Mouse (Mus musculus): Measurements from ENCODE around the gene Oprm1. TPM values are rescaled to one million over a fixed set of nuclear protein-coding genes. Genes with fewer than 3 reads are reported as not detected.
A peak's percentile ranks its signal among the peaks of the same experiment; 100 is the strongest.
"Not testable (repeated sequence)": the region's sequence is repeated elsewhere in the genome, so short reads cannot be mapped to it uniquely, and the experiment has no call there.

Gene Oprm1
- 0.67 TPM in 1 of 2 replicates, not detected in the other for total RNA-seq (2021)
- long read RNA-seq = 0 reads

DNA sequence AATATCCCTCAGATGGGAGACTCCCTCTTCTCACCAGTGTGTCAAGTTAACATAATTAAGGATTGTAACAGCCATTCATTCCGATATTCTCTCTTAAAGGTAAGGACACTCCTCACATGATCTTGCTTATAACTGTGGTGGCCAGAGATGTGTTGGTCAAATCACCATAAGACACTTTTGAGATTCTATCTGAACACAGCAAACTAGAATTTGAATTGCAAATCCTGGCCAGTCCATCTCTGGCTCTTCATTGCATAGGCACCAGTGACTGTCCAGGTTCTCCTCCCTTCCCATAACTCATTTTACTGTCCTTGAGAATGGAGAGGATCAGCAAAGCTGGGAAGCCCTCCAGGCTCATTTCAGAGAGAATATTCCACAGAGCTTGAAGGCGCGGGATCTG lies at the start of gene Oprm1:
Oprm1 (plus strand) TSS at position 301 of the 400 bp plus-strand sequence.
- no peak for DNase-seq

DNA sequence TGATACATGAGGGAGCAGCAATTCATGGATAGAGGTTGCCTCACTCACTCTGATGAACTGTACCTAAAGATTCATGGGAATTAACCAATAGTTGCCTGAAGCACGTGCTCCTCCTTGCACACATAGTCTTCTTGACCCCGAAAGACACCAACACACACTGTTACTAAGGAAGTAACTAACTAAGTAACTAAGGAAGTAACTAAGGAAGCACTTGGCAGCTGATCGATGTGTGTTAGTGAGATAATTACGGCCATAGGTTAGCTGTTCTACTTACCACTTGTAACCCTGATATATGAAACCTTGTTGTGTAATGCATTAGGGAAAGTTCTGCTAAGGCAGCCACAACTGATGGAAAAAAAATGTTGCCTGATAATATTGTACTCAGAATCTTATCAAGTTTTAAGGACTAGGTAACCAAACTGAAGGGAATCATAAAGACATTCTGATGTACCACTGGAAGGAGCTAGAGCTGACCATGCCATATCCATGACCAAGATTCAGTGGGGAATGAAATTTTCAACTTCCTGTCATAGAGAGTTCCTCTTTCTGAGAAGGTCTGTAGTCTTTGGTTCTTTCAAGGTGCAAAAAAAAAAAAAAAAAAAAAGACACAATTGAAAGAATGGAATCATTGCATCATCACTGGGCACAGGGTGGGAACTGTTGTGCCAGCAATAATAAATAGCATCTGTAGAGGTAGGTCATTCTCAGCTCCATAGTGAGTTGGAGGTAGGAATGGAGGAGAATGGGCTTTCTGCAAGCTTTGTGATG lies 40.9 kb upstream of the Oprm1 start:
- DNase-seq = no peak

- no peak for DNase-seq
These were observed 34.5 kb upstream of the Oprm1 start for GRCm38 (mm10) chr10:6723765-6724164.

DNA sequence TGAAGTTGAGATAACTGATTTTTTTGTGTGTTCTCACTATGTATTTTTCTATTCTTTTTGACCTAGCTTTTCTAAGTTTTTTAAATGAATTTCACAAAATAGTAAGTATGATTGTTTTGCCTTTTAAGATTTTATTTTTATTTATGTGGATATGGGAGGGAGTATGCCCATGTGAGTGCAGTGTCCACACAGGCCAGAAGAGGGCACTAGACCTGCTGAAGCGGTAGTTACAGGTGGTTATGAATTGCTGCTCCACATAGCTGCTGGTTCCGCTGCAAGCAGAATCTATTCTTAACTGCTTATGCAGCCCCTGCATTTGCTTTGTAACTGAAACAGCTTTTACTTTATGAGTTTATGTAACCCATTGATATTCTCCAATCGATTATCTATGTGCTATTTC lies 29.8 kb upstream of the Oprm1 start:
- no peak for DNase-seq

GRCm38 (mm10) chr10:6753375-6753774 lies 4.9 kb upstream of the Oprm1 start:
- DNase-seq = no peak

DNA sequence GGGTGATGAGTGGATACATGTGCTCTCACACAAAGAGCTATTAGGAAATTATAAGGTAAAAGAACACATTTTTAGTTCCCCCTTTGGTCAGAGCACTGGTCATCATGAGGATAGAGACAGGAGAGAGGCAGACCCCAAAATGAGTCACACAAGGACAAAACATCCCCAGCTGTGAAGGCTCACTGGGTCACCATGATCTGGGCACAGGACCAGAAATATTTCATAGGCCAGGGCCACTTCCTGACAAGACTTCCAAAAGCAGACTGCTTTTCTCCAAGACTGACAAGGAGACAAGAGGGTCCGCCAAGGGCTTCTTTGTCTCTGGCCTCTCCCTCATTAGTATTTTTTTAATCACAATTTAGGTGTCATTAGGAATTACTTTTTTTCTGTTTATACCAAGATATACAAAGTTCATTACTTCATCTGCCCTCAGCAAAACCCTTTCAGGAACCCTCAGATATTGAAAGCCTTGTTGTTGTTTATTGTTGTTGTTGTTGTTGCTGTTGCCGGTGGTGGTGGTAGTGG lies 3.0 kb downstream of the Oprm1 start, which contains the start of gene Gm10945:
Gm10945 (minus strand) TSS at position 475 of the 525 bp plus-strand sequence.
- DNase-seq = peak; percentile 18

DNA sequence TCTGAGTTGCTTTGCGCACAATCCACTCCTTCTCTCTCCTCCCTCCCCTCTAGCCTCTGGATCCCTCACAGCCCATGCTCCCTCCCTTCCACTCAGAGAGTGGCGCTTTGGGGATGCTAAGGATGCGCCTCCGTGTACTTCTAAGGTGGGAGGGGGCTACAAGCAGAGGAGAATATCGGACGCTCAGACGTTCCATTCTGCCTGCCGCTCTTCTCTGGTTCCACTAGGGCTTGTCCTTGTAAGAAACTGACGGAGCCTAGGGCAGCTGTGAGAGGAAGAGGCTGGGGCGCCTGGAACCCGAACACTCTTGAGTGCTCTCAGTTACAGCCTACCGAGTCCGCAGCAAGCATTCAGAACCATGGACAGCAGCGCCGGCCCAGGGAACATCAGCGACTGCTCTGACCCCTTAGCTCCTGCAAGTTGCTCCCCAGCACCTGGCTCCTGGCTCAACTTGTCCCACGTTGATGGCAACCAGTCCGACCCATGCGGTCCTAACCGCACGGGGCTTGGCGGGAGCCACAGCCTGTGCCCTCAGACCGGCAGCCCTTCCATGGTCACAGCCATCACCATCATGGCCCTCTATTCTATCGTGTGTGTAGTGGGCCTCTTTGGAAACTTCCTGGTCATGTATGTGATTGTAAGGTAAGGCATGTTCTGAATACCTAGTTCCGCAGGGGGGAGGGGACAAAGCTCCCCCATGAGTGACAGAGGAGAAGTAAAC lies 30.4 kb downstream of the Oprm1 start:
- peak; percentile 48 for DNase-seq

DNA sequence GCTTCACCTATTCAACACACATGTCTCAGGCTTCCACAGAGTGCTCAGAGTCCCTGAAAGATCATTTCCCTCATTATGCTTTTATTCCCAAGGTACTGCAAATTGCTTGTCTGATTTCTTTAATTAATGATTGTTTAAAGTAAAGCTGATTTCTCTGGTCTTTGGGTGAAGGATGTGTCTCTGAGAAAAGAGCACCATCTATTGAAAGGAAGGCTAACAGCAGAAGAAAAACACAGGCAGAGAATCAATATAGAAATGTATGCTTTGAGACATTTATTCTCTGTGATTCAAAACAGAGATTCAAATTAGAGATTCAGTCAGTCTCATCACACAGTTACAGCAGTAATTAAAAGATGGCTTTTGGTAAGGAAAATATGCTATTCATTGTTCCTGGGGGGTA lies 31.9 kb downstream of the Oprm1 start:
- no peak for DNase-seq

DNA sequence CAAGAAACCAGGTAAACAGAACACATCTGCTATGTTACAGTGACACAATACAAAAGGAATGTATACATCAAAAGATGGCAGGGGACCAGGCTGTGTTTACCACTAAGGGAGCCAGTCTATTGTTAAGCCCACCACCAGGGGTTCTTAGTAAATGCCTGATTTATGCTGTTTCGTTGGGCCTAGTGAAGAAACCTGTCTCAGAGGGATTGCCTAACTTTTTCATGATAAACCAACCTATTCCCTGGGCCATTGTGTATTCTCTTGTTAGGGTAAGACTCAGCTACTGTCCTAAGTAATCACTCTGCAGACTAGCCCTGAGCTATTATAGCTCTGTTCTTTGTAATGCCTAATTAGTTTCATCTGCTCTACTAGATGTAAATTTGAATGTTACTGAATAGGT lies 62.3 kb downstream of the Oprm1 start:
- DNase-seq = no peak

GRCm38 (mm10) chr10:6842225-6842624 lies 83.9 kb downstream of the Oprm1 start:
- no peak for DNase-seq

DNA sequence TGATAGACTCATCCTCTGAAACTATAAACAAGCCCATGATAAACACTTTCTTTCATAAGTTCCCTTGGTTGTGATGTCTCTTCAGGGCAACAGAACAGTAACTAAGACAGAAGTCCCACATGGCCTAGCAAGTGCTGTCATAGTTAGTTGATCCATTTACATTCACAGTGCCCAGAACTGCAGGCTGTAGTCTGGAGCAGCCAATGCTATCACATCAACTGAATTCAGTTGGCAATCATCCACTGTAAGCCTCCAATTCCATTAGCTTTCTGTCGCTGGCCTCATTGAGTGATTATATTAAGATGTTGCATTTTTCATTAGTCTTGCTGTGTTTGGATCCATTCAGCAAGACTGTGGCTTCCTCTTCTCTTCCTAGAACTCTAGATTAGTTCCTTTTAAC lies 88.0 kb downstream of the Oprm1 start:
- no peak for DNase-seq

DNA sequence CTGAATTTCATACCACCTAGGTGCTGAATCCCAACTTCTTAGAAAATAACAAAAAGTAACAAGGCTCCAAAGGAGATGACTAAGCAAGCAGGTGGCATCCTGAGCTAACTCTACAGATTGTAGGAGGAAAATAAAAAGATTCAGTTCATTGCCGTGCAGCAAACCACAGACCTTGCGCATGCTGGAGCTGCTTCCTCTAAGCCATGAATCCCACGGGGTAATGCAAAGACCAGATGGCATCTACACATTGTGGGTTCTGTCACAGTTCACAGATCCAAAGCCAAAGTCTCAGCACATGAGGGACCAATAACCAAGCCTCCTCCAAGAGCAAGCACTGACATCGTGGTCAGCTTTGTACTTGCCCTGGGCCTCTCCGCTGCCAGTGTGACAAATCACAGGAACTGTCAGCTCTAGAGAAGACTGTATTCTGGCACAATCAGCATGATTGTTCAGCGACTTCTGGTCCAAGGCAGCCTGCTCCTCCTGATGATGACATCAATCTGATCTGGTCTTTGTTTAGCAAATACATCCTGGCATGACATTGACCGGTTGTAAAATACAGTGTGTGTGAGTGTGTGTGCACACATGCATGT lies 90.0 kb downstream of the Oprm1 start:
- DNase-seq = no peak

- no peak for DNase-seq
These were observed 90.5 kb downstream of the Oprm1 start for GRCm38 (mm10) chr10:6848834-6849233.

DNA sequence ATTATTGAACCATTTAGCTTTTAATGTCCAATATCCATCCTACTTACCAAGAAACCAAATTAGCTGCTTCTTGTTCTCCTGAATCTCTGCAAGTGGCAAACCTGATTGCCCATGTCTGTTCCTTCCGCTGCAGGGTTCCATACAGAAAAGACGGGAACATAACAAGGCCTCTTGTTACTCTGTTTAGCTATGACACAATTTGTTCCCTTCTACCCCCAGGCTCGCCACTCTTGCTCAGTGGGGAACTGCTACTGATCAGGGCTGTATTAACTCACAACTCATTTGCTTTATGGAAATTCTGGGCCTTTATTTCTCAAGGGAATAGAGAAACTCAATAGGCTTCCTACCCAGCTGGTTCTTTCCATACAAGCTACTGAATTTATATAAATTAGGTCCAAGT lies 97.5 kb downstream of the Oprm1 start:
- no peak for DNase-seq

DNA sequence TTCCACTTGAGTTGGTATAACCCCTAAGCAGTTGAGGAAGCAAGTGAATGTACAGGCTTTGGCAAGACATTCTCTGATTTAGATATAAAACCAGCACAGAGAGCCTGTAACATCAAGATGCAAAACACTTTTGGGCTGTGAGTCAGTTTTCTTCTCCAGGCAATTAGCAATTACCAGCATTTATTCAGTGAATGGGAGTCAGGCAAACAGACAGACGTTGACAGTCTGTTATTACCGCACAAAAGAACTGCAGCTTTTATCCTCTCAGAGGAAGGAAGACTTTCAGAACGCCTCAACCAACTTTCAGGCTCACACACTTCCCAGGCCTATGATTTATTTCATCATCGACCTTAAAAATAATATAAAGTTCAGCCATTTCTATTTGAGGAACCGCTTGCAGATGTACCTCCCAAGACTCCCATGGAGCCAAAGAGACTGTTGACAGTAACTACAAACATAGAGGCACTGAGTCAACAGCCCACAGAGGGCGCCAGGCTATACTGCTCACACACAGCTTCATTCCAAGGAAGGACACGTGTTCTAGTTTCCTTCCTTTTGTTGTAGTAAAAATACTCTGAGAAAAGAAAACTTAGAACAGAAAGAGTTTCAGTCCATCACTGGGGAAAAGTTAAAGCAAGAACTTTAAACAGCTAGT lies 113.2 kb downstream of the Oprm1 start:
- no peak for DNase-seq

GRCm38 (mm10) chr10:6873917-6874316 lies 115.6 kb downstream of the Oprm1 start:
- no peak for DNase-seq

DNA sequence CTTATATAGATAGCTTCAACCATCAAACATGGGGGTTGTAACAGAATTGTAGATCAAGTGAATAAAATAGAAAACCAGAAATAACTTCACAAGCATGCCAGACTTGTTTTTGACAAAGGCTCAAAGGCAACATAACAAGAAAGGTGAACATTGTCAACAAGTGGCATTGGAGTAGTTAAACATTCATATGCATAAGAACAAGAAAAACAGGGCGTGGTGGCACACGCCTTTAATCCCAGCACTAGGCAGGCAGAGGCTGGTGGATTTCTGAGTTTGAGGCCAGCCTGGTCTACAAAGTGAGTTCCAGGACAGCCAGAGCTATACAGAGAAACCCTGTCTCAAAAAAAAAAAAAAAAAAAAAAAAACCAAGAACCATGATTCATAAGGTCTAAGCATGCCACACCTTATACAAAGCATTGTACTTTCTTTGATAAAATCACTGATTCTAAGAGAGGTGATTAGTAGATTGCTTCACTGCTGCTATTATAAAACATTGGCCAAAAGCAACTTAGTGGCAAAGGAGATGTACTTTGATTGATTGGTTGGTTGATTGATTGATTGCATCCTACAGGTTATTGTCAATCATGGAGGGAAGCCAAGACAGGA lies 120.1 kb downstream of the Oprm1 start:
- DNase-seq = no peak

GRCm38 (mm10) chr10:6882041-6882440 lies 123.7 kb downstream of the Oprm1 start:
- DNase-seq = not testable (repeated sequence)

GRCm38 (mm10) chr10:6885460-6885859 lies 127.2 kb downstream of the Oprm1 start:
- DNase-seq = no peak

DNA sequence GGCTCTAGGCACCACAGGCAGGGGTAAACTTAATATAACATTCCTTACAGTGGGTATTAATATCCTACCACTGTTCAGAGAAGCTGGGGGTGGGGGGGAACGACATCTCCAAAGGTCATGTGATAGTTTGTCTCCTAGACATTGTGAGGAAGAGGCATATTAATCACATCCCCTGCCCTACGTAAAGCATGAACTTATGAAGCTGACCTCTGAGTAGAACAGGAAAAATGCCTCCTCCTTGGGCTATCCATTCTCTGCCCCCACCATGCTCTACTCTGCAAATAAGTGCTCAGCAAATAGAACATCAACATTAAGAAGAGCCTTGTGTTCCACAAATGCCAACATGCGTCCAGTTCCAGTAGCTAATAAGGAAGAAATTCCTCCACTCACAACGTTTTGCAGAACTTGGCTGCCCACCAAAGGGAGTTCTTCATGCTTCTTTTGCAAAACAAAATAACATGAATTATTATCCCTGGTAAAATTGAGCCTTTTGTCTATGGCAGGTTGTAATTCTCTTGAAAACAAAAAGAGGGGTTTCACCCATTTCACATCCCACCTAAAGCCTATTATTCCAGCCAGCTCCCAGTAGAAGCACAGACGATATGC lies 131.4 kb downstream of the Oprm1 start:
- no peak for DNase-seq

DNA sequence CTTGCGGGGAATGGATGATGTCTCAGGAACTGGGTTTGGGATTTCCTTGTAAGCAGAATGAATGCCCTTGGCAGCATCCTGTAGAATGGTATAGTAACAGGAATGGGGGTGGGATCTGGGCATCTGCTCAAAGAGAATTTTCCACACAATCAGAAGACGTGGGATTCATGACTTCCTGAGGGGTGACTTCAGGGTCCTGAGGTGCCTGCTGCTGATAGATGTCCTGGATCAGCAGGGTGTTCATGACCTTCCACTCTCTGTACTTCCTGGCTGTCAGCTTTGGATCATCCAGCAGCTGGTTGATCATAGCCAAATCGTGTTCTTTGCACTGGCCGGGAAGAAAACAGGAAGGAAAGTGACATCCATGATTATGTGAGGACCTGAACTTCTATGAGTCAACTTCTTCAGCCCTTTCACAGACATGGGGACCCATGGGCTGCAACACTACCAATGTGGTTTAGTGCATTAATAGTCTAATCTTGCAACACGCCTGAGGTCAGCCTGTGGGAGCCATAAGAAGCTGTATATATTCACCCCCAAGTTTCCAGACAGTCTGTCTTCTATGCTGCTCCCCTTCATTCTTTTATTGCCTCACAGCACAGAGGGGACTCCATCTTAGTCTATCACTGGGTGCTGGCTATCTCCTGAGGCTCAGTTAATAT lies 132.2 kb downstream of the Oprm1 start:
- DNase-seq = no peak

Measured in adrenal gland, postnatal 25 days (tissue).